Mouse (Mus musculus): ENCODE data around the gene Epb41l2. TPM values are rescaled to one million over a fixed set of nuclear protein-coding genes. Genes with fewer than 3 reads are reported as not detected.

The Epb41l2 gene
- total RNA-seq, 2 experiments from 2014 or later: 91.3 to 92.8 TPM

DNA sequence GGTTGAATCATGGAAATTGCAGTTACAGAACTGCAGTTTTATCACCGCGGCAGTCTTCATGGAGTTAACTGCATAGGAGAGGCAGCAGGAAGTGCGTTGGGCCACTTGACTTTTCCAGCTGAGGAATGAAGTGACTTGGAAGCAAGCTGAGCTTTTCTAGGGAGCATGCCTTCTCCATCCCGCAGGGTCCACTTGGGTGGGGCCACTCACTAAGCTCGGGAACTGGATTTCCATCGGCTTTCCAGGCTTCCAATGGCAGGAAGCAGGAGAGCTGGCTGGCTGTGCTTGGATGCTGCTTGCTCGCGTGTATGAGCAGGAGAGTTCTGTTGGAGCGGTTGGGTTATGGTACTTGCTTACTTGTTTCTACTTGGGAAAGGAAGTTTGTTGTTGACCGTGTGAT is 72.8 kb downstream of the Epb41l2 start:
- peak; percentile 74 to 80 for DNase-seq
- intact Hi-C loops (cut with DNase I): loop anchor here (5.0 kb wide), 1 partner anchor 70 kb away; no protein-coding TSS in a partner anchor

DNA sequence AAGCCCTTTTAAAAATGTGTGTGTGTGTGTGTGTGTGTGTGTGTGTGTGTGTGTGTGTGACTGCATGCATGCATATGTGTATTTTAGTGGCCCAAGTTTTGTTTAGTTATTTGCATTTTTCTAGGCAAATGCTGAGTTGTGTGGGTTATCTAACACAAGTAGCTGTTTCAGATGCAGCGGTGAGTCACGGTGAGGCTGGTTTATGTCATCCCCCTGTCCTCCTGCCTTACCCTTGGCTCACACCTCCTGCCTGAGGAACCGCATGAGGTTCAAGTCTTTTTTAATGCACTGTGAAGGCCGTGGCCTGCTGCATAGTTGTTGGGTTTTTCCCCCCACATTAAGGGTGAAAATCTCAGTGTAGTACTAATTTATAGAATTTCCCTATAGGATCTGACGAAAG is 73.3 kb downstream of the Epb41l2 start:
- intact Hi-C loops (cut with DNase I): loop anchor here (5.0 kb wide), 1 partner anchor 71 kb away; no protein-coding TSS in a partner anchor
- DNase-seq: peak in 1 of 2 experiments; percentile 37

DNA sequence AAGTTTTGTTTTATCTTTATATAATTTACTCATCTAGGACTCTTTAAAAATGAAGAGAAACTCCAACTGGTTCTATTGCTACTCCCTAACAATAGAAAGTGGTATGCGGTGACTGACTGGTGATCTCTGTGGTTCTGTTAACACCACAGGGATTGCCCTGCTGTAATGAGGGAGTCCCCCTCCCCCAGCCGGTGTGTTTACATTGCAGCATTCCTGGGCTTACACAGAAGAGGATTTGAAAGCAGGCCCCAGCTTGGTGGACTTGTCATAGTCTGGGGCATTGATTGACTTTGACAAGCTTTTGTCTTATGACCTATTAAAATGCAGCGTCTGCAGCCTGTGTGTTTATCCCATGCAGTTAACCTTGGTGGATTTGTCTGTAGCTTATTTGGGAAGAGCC is 73.9 kb downstream of the Epb41l2 start:
- DNase-seq: no peak

DNA sequence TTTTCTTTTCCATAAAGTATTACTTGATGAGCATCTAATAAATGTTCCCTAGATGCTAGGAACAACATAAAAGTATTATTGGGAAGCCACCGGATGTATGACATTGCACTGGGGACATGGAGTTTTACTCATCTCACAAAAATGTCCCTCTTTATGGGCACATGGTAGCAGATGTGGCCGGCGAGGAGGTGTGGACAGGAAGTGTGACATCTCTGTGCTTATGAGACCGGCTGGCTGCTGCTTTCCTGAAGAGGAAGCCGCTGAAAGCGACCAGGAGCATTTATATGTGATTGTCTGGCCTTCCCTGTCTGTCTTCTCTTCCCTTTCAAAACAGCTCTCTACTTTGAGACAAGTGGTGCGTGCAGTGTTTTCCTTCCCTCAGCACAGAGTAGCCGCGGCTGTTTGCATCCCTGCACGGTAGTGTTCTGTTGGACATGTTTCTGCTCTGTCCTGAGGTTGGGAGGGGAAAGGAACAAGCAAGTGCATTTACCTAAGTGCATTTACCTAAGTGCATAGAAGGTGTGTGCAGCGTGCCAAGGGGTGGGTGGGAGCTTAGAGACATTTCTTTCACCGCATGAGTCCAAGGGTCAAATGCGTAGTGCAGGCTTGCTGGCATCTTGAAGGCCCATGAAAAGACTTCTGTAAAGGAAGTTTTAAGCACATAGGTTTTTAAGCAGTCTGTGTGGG is 74.9 kb downstream of the Epb41l2 start:
- DNase-seq: peak; percentile 57 to 70
- intact Hi-C loops (cut with DNase I): loop anchor here (5.0 kb wide), 2 partner anchors 72 to 137 kb away; no protein-coding TSS in a partner anchor

More for the DNA sequence above, 73.9 kb downstream of the Epb41l2 start:
- intact Hi-C loops (cut with DNase I): loop anchor here (5.0 kb wide), 1 partner anchor 71 kb away; no protein-coding TSS in a partner anchor

DNA sequence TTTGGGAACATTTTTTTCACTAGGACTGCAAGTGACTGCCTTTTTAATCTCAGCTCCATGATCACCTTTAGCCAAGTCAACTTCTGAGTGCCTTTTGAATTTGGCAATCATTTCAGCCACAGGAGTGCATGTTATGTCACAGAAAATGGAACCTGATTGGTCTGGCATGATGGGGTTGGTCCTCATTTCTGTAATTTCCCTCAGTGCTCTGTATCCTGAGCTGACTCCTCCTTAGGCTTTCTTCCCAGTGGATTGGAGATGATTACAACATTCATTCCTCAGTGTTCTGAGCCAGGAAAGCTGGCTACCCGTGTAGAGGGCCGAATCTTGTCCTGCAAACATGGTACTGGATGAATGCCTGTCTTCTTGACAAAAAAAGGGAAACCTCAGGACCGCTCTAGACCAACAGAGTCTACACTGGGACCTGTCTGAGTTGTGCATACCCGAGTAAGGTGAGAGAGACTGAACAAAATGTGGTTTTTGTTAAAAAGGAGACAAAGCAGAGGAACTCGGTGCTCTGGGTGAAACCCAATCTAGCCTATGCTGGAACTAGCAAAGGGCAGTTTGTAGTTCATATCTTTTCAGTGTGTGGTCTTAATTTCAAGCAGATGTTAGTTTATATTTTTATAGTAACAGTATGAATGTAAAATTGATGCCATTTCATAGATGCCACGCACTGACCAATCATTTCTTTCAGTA is 77.3 kb downstream of the Epb41l2 start:
- intact Hi-C loops (cut with DNase I): loop anchor here (5.0 kb wide), 1 partner anchor 140 kb away; no protein-coding TSS in a partner anchor
- peak; percentile 46 to 47 for DNase-seq

DNA sequence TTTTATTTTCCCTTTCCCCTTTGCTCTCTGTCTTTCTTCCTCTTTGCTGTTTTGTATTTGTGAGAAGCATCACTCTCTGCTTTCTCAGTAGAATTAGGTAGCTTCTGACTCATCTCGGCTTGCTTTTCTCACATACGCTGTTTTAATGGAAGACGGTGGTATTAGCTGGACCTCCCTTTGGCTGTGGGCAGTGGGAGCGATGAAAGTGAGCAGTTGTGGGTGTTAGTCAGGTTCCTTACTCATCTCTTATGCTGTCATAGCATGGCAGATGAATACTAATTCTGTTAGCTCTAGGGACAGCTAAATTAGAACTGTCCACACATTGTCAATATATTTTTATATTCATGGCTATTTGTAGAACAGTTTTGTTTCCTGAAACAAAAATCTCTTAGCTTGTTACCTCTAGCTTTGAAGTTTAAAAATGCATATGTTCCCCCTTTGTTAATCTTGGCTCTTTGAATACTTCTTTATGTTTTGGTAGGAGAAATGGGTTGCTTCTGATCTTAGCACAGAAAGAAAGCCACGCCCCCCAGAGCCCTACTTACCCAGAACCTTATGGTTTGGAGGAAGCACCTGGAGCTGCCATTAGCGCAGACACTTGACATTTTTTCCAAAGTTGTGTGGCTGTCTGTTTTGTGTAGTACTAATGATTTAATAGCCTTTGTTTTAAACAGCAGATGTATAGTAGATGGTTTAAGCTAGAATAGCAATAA is 78.1 kb downstream of the Epb41l2 start:
- DNase-seq: no peak
- intact Hi-C loops (cut with DNase I): loop anchor here (5.0 kb wide), 1 partner anchor 140 kb away; no protein-coding TSS in a partner anchor

DNA sequence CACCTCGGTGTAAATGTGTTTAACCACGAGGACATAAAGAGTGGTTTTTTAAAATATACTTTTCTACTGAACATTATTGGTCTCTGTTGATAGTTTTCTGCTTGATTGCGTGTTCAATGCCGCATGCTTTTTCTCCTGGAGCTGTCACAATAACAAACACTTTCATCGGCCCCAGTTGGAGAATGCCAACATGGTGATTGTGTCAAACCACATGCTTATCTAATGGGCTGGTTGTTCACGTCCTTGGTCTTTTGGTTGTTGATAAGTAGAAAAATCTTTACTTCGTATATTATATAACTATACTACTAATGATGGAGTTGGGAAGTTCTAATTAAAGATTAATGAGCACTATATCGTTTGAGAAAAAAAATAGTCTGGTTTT is 78.7 kb downstream of the Epb41l2 start:
- DNase-seq: no peak
- intact Hi-C loops (cut with DNase I): loop anchor here (5.0 kb wide), 1 partner anchor 141 kb away; no protein-coding TSS in a partner anchor

DNA sequence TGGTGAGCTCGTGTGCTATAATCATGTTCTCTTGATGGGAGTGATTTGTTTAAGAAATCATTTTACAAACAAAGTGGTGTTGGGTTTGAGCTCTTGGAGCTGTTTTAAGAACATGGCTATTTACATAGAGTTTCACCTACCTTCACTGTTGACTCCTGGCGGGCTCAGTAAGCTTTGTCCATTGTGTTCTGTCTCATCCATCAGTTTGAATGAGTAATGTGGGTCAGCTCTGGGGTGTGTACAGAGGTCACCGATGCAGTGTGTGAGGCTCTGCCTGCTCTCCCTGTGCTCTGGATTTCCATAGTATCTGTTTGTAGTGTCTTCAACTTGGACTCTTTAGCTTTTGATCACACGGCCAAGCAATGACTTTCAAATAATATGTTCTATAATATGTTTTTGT is 79.6 kb downstream of the Epb41l2 start:
- no peak for DNase-seq
- intact Hi-C loops (cut with DNase I): loop anchor here (5.0 kb wide), 1 partner anchor 142 kb away; no protein-coding TSS in a partner anchor

DNA sequence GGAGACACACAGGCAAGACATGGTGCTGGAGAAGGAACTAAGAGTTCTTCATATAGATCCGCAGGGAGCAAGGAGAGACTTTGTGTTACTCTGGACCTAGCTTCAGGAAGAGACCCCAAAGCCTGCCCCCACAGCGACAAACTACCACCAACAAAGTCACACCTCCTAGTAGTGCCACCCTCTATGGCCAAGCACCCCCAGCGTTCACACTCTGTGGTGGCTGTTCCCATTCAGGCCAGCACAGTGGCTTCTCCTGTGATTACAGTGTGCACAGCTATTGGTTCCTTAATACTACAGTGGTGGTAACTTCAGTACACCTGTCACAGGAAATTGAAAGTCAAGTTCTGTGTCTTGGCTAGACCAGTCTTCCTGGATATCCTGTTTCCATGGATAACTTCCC is 80.3 kb downstream of the Epb41l2 start:
- no peak for DNase-seq
- intact Hi-C loops (cut with DNase I): loop anchor here (5.0 kb wide), 1 partner anchor 143 kb away; no protein-coding TSS in a partner anchor

DNA sequence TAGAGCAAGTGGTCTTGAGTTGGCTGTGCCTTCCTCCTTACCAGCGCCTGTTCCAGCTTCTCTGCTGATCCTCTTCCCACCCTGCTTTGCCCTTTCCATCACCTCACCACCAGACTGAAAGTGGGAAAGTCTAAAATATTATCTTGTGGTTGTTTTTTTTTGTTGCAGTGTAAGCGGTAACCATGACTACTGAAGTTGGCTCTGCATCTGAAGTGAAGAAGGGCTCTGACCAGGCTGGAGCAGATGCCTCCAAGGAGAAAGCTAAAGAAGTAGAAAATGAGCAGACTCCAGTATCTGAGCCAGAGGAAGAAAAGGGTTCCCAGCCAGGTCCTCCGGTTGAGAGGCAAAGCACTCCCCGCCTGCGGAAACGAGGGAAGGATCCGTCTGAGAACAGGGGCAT is 81.8 kb downstream of the Epb41l2 start:
- DNase-seq: no peak
- intact Hi-C loops (cut with DNase I): no loop called here

DNA sequence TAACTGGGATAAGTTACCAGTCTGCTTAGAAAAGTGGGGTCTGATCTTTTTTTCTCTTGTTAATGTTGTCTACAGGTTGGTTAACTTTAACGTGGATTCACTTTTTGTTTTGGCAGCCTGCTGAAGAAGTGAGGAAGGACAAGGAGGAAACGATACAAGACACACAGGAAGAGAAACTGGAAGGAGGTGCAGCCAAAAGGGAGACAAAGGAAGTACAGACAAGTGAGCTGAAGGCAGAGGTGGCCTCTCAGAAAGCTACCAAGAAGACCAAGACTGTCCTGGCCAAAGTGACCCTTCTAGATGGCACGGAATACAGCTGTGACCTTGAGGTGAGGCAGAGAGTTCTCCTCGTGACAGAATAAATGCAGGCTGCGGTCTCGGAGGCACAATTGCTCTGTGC is 84.0 kb downstream of the Epb41l2 start:
- intact Hi-C loops (cut with DNase I): no loop called here

DNA sequence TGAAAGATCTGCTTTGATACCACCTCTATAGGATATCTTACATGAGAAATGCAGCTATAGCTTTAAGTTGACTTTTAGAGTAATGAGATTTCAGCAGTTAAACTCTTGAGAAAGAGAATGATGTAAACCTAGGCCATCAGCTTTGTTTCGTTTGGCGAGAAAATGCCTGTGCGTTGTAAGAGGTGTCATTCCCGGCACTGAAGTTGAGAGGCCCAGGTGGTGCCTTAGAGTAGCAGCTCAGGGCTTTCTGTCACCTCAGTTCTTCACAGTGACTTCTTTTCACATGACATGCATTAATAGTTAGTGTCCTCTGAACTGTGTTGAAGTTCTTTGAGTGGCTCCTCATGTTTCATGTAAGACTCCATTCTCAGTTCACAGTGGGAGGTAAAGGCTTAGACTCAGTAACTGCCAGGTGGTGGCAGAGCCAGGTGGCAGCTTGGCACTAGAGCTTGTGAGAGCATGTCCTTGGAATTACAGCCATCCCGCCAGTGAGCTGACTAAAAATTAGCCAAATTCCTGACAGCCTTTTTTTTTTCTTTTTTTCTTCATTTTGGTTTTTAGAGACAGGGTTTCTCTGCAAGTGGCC is 84.7 kb downstream of the Epb41l2 start:
- DNase-seq: no peak
- intact Hi-C loops (cut with DNase I): no loop called here

More for the DNA sequence above, 84.0 kb downstream of the Epb41l2 start:
- no peak for DNase-seq

DNA sequence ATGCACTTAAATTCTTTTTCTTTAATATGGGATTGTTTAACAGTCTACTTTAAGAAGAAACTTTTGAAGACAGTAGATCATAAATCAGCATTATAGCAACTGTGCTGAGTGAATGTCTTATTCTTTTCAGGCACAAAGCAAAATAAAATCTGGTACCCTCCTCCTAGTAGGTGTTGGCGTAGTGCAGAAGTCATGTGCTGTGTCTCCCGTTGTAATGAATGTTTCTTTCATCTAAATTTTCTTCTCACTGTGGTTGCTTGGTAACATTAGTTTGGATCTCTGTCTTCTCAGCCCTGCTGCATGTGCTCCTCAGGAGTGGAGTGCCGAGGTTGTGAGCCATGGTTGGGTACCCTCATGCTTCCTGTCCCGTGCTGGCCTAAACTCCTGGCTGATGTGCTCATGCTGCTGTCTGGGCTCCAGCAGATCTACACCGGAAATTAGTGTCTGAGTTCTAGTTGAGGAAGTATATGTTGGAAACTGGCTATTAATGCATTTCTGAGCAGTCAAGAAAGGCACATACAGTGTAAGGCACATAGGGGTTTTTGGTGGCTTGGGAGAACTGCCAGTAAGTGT is 87.4 kb downstream of the Epb41l2 start:
- intact Hi-C loops (cut with DNase I): loop anchor here (5.0 kb wide), 1 partner anchor 35 kb away; no protein-coding TSS in a partner anchor
- DNase-seq: no peak

DNA sequence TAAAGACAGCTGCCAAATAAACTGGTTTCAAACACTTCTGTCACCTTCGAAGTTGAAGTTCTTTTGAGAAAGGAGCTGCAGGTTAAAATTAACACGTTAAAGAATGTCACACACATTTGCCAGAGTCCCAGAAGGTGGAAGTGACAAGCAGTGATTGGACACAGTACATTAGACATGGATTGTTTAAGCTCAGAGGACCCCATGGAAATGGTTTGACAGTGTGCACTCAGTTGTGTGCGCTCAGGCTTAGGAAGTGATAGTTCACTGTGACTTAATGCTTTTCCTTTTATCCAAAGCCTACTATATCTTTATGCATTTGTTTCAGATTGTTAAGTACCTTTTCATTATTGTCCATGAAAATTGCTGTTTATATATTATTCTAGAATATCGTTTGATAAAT is 89.1 kb downstream of the Epb41l2 start:
- DNase-seq: no peak
- intact Hi-C loops (cut with DNase I): loop anchor here (5.0 kb wide), 1 partner anchor 36 kb away; no protein-coding TSS in a partner anchor

DNA sequence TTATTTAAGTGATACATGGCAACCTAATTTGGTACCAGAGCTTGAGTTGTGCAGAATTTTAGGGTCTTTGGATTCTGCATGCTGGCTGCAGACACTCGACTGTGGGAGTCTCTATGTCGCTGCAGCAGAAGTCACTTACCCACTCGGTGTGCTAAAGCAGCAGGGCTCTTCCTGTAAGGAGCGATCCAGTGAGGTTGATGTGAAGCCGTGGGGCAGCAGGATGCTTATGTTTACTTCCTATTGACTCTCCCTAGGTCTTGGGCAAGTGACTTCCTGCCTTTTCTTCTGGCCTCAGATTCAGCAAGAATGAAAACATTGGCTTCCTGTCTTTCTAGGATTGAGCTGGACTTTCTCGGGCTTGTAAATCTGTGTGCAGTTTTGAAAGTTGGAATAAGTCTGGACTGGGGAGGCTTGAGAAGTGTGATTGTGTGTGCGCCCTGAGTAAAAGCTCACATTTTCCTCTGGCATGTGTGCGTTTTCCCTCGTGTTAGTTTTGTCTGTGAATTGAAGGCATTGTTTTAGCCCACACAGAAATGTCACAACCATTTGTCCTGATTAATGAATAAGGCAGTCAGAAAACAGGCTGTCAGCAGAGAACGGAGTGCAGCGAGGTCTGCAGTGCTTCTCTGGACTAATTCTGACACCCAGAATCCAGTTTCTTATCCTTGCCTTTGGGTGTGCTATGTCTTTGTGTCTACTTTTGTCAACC is 89.9 kb downstream of the Epb41l2 start:
- intact Hi-C loops (cut with DNase I): loop anchor here (5.0 kb wide), 1 partner anchor 37 kb away; no protein-coding TSS in a partner anchor
- DNase-seq: no peak

DNA sequence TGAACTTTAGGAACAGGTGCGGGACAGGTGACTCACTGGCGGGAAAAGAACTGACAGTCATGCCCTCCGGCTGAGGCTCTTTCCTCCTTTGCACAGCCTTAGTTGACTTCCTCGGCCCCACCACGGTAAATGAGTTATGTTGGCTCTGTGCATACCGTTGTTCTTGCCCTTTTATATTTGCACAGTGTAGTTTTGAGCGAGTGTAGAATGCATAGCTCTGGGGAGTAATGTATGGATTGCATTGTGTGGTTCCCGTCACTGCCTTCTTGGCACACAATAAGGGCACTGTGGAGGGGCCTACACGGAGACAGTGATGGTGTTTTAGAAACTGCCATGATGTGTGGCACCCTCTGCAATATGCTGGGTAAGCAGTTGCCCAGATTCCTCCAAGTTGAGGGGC is 93.6 kb downstream of the Epb41l2 start:
- no peak for DNase-seq
- intact Hi-C loops (cut with DNase I): no loop called here

DNA sequence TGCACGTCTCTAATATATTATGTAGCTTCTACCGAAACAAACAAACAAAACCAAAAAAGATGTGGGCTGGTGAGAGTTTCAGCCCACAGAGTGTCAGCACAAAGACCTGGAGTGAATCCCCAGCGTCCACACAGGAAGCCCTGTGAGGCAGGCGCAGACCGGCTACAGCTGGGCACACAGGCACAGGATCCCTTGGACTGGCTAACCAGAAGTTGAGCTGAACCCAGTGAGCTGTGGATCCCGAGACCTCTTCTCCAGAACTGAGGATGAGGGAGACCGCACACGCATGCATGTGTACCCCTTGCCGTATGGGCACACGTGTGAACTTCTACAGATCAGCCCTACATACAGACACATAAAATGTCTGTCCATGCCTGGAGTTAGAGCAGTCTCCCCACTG is 94.2 kb downstream of the Epb41l2 start:
- intact Hi-C loops (cut with DNase I): no loop called here
- no peak for DNase-seq

DNA sequence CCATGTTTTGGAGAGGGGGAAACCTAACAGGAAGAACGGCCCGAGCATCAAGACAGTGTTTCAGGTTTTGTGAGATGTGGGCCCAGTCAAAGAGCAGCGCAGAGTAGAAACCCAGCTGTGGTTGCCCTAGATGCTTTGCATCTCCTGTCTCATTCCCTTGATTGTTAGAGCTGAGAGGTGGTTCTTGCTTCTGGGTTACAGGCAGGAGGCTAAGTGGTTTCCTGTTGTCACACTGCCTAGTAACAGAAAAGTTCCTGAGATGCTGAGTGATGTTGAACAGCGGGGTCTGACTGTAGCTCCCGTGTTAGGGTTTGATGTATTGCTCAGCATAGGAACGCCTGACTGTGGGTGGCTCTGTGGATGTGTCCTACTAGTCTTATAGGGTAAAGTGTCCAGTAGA is 97.5 kb downstream of the Epb41l2 start:
- intact Hi-C loops (cut with DNase I): no loop called here
- DNase-seq: no peak

DNA sequence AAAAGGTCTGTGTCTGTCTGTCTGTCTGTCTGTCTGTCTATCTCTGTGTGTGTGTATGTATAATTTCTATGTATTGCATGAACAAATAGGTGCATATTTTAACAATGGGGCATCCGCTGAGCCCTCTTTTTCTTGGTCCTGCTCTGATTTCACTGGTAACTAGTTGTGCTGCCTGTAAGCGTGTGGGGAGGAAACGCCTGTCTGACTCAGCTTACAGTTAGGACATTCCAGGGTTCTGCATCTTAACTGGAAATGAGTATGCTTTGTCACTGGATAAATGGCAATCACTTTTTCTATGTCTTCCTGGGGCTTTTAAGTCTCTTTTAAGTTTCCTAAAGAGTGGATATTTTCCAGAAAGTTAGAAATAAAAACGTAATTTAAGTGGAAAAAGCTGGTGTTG is 98.4 kb downstream of the Epb41l2 start:
- DNase-seq: no peak
- intact Hi-C loops (cut with DNase I): no loop called here

DNA sequence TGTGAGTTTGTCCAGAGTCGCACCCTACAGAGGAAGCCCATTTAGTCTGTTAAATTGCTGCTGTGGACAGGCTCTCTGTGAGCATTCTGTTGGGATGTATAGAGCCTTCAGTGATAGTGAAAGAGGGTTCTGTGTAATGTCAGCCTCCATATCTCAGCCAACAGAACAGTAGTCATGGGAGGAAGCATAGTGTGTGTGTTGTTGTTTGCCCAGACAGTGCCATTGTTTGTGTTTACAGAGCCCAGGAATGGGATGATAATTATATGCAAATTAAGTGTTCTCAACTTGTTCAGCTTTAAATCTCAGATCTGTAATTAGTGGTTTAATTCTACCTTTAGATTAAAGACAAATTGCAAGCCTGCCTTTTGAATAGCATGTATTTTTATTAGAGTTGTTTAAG is 102.2 kb downstream of the Epb41l2 start:
- intact Hi-C loops (cut with DNase I): no loop called here

More for the DNA sequence above, 102.2 kb downstream of the Epb41l2 start:
- DNase-seq: no peak

All from heart, postnatal 10 days (tissue).